Mouse (Mus musculus) small intestine, adult 2 months (tissue): Measurements from ENCODE around the gene Asb16. TPM values are rescaled to one million over a fixed set of nuclear protein-coding genes. Genes with fewer than 3 reads are reported as not detected.

ENCODE experiments used
- H3K27ac ChIP-seq: fragments of 200-500 bp; 2 replicates; pipeline ENCODE4 v1.5.1; 2012; ENCODE audit warnings: low read depth, low read length, control low read depth, inconsistent platforms; ENCODE audit not compliant: insufficient read depth
- H3K27me3 ChIP-seq: fragments of 200-500 bp; 2 replicates; pipeline ENCODE4 v1.6.1; 2012; ENCODE audit warnings: mild to moderate bottlenecking, moderate library complexity, low read length, inconsistent platforms; ENCODE audit not compliant: control insufficient read depth, insufficient read depth
- H3K36me3 ChIP-seq: fragments of 200-500 bp; 2 replicates; pipeline ENCODE4 v1.6.1; 2012; ENCODE audit warnings: mild to moderate bottlenecking, low read length, control low read depth, inconsistent platforms; ENCODE audit not compliant: control insufficient read depth, insufficient read depth
- H3K4me1 ChIP-seq: fragments of 200-500 bp; 2 replicates; pipeline ENCODE4 v1.6.1; 2012; ENCODE audit warnings: low read length, inconsistent platforms, mixed read lengths; ENCODE audit not compliant: control insufficient read depth, insufficient read depth, insufficient read length
- H3K4me3 ChIP-seq: fragments of 200-500 bp; 2 replicates; pipeline ENCODE4 v1.5.1; 2012; ENCODE audit warnings: low read depth, mild to moderate bottlenecking, control low read depth, inconsistent platforms, low read length, moderate library complexity
- CTCF ChIP-seq: fragments of 200-500 bp; IDR thresholded peaks from 2 replicates; pipeline ENCODE4 v1.5.1; 2012; ENCODE audit warnings: low read depth, mild to moderate bottlenecking, control low read depth, inconsistent platforms, low read length, moderate library complexity, mixed read lengths; ENCODE audit not compliant: insufficient replicate concordance, insufficient read length; ENCODE audit errors: extremely low read depth
- POLR2A ChIP-seq: fragments of 200-500 bp; IDR thresholded peaks from 2 replicates; pipeline ENCODE4 v1.6.1; 2012; ENCODE audit warnings: low read depth, mild to moderate bottlenecking, control low read depth, inconsistent platforms, low read length, moderate library complexity
- WGBS: fragments of 180-500 bp; shearing (Covaris S2); methylation state at CpG from one replicate; pipeline ENCODE4 v1.1.7; 2018; 5-methylcytosine and 5-hydroxymethylcytosine counted together
- polyA plus RNA-seq: library from polyadenylated mRNA; depleted of rRNA; stranded (reverse); fragments of >200 nt; gene quantifications from 2 replicates; pipeline ENCODE4 v1.2.3, GENCODE M21; 2012

Asb16 gene
- polyA plus RNA-seq, 1 experiment = 0.29 TPM

GRCm38 (mm10) chr11:102315690-102316571, 47.4 kb downstream of the Asb16 start:
- 5% methylated on average over 14 of the region's 14 CpGs for WGBS
- H3K4me1 ChIP-seq = peaks cover 19% of the 10 kb centered on the region
- H3K27me3 ChIP-seq = no peaks in the 10 kb centered on the region
- H3K4me3 ChIP-seq = peak overlapping the region; percentile 100
- TF ChIP-seq POLR2A = peak; percentile 23; the same call in 1 of the 2 replicates
- no peak for TF ChIP-seq CTCF
- H3K36me3 ChIP-seq = peaks cover 26% of the 10 kb centered on the region
- peak overlapping the region; percentile 51 for H3K27ac ChIP-seq

GRCm38 (mm10) chr11:102316572-102317297, 48.2 kb downstream of the Asb16 start:
- TF ChIP-seq POLR2A (peak; percentile 53; the same call in 1 of the 2 replicates), CTCF (no peak)
- peak overlapping the region; percentile 100 for H3K4me3 ChIP-seq
- no peaks in the 10 kb centered on the region for H3K27me3 ChIP-seq
- H3K27ac ChIP-seq = peak overlapping the region; percentile 100
- WGBS = under 1% methylated on average over 77 of the region's 80 CpGs
- peaks cover 14% of the 10 kb centered on the region for H3K4me1 ChIP-seq
- H3K36me3 ChIP-seq = peaks cover 26% of the 10 kb centered on the region

- peak; percentile 18; the same call in 1 of the 2 replicates for TF ChIP-seq CTCF
- no peak for TF ChIP-seq POLR2A
- Histone ChIP-seq H3K27ac (peak overlapping the region; percentile 100), H3K36me3 (peaks cover 26% of the 10 kb centered on the region), H3K4me3 (peak overlapping the region; percentile 100), H3K27me3 (no peaks in the 10 kb centered on the region), H3K4me1 (peaks cover 14% of the 10 kb centered on the region)
- under 1% methylated on average over 80 of the region's 87 CpGs for WGBS
Measured at GRCm38 (mm10) chr11:102317298-102317900, 48.9 kb downstream of the Asb16 start.

- peak overlapping the region; percentile 97 for H3K27ac ChIP-seq
- H3K4me3 ChIP-seq = peak overlapping the region; percentile 100
- no peaks in the 10 kb centered on the region for H3K27me3 ChIP-seq
- H3K36me3 ChIP-seq = peaks cover 19% of the 10 kb centered on the region
- peaks cover 14% of the 10 kb centered on the region for H3K4me1 ChIP-seq
- TF ChIP-seq CTCF = no peak
- TF ChIP-seq POLR2A = peak; percentile 4; the same call in 1 of the 2 replicates
- WGBS = under 1% methylated on average over 52 of the region's 77 CpGs
Measured at GRCm38 (mm10) chr11:102317901-102318575, 49.5 kb downstream of the Asb16 start.

GRCm38 (mm10) chr11:102318576-102319409, 50.2 kb downstream of the Asb16 start:
- Histone ChIP-seq H3K27me3 (no peaks in the 10 kb centered on the region), H3K36me3 (peaks cover 12% of the 10 kb centered on the region), H3K27ac (peak overlapping the region; percentile 97), H3K4me1 (peaks cover 14% of the 10 kb centered on the region), H3K4me3 (peak overlapping the region; percentile 100)
- under 1% methylated on average over 81 of the region's 84 CpGs for WGBS
- TF ChIP-seq POLR2A = no peak

- Histone ChIP-seq H3K4me1 (peaks cover 14% of the 10 kb centered on the region), H3K4me3 (peak within 1 kb of the TSS; percentile 100), H3K27ac (peak within 1 kb of the TSS; percentile 97), H3K27me3 (no peaks in the 10 kb centered on the region), H3K36me3 (peaks cover 6% of the 10 kb centered on the region)
- under 1% methylated on average over 25 of the region's 25 CpGs for WGBS
- 0 out of 2 replicates have a peak, but pooled peaks have one; percentile 40 for TF ChIP-seq POLR2A
- no peak for TF ChIP-seq CTCF
Measured at GRCm38 (mm10) chr11:102319410-102319792, 50.9 kb downstream of the Asb16 start, which contains the start of gene Ubtf. Ubtf (minus strand) TSS chr11:102319742.
